Mouse (Mus musculus) bone marrow, adult 2 months (tissue): ENCODE results near the gene Nhlrc3. TPM values are rescaled to one million over a fixed set of nuclear protein-coding genes. Genes with fewer than 3 reads are reported as not detected.
A peak's percentile ranks its signal among the peaks of the same experiment; 100 is the strongest.

Experiments used
- H3K27ac ChIP-seq: fragments of 200-500 bp; 2 replicates; pipeline ENCODE4 v1.5.1; 2012; ENCODE audit warnings: low read depth, mild to moderate bottlenecking, control low read depth, inconsistent platforms, low read length; ENCODE audit not compliant: control insufficient read depth, poor library complexity, insufficient read depth
- H3K4me1 ChIP-seq: fragments of 200-500 bp; 2 replicates; pipeline ENCODE4 v1.6.1; 2011; ENCODE audit warnings: low read length; ENCODE audit not compliant: control insufficient read depth, insufficient read depth
- H3K4me3 ChIP-seq: fragments of 200-500 bp; replicated peaks from 2 replicates; pipeline ENCODE3; 2011; ENCODE audit warnings: mild to moderate bottlenecking, low read depth, low read length, control low read depth; ENCODE audit not compliant: control insufficient read depth
- CTCF ChIP-seq: fragments of 200-500 bp; IDR thresholded peaks from 2 replicates; pipeline ENCODE4 v1.5.1; 2011; ENCODE audit warnings: low read length, control low read depth; ENCODE audit not compliant: control insufficient read depth, insufficient read depth
- POLR2A ChIP-seq: fragments of 200-500 bp; IDR thresholded peaks from 2 replicates; pipeline ENCODE4 v1.6.1; 2011; ENCODE audit warnings: low read depth, mild to moderate bottlenecking, control low read depth, low read length, borderline replicate concordance; ENCODE audit not compliant: control insufficient read depth
- WGBS: fragments of 180-500 bp; shearing (Covaris S2); methylation state at CpG from one replicate; pipeline ENCODE4 v1.1.7; 2018; 5-methylcytosine and 5-hydroxymethylcytosine counted together
- polyA plus RNA-seq: library from polyadenylated mRNA; stranded (reverse); fragments of >200 nt; gene quantifications from 2 replicates; pipeline ENCODE4 v1.2.4, GENCODE M21; 2011; ENCODE audit warnings: low replicate concordance; ENCODE audit not compliant: missing spikeins, insufficient read depth, insufficient read length

Gene Nhlrc3
- 1.9 and 4.0 TPM in 2 replicates for polyA plus RNA-seq

GRCm38 (mm10) chr3:53463046-53463764, at the start of gene Nhlrc3, which contains the start of gene Proser1:
TSS of gene Nhlrc3 (minus strand) at chr3:53463332.
TSS of gene Proser1 (plus strand) at chr3:53463666.
- peak; percentile 65; the same call in 1 of the 2 replicates for TF ChIP-seq POLR2A
- TF ChIP-seq CTCF = peak; percentile 12; the same call in 1 of the 2 replicates
- Histone ChIP-seq H3K27ac (peak within 1 kb of the TSS; percentile 95), H3K4me1 (peaks cover 1% of the 10 kb centered on the region; the same call in 1 of the 2 replicates), H3K4me3 (peak within 1 kb of the TSS; percentile 89)
- WGBS = under 1% methylated on average over 51 of the region's 52 CpGs

- no peak overlapping the region for H3K4me3 ChIP-seq
- no peak for TF ChIP-seq POLR2A
- no peak for TF ChIP-seq CTCF
- no peaks in the 10 kb centered on the region; the same call in 1 of the 2 replicates for H3K4me1 ChIP-seq
- WGBS = 39% methylated on average over 6 of the region's 6 CpGs
- no peak overlapping the region for H3K27ac ChIP-seq
Measured at GRCm38 (mm10) chr3:53502428-53502827, 39.3 kb upstream of the Nhlrc3 start.

- H3K4me3 ChIP-seq = no peak overlapping the region
- 84% methylated on average over 6 of the region's 6 CpGs for WGBS
- H3K27ac ChIP-seq = no peak overlapping the region
- no peak for TF ChIP-seq CTCF
- no peaks in the 10 kb centered on the region; the same call in 1 of the 2 replicates for H3K4me1 ChIP-seq
Measured at GRCm38 (mm10) chr3:53498351-53498905, 35.3 kb upstream of the Nhlrc3 start.

GRCm38 (mm10) chr3:53488353-53488752, 25.2 kb upstream of the Nhlrc3 start, which contains the start of gene Stoml3:
TSS of gene Stoml3 (plus strand) at chr3:53488653.
- TF ChIP-seq POLR2A (no peak), CTCF (no peak)
- 74% methylated on average over 6 of the region's 6 CpGs for WGBS
- Histone ChIP-seq H3K27ac (no peak within 1 kb of the TSS), H3K4me3 (no peak within 1 kb of the TSS), H3K4me1 (peaks cover 1% of the 10 kb centered on the region)

GRCm38 (mm10) chr3:53486996-53487576, 24.0 kb upstream of the Nhlrc3 start:
- no peak for TF ChIP-seq CTCF
- Histone ChIP-seq H3K4me1 (peaks cover 1% of the 10 kb centered on the region), H3K27ac (no peak overlapping the region), H3K4me3 (no peak overlapping the region)
- WGBS = 43% methylated on average over 9 of the region's 9 CpGs

GRCm38 (mm10) chr3:53486561-53486960, 23.4 kb upstream of the Nhlrc3 start:
- Histone ChIP-seq H3K27ac (no peak overlapping the region), H3K4me3 (no peak overlapping the region), H3K4me1 (peaks cover 1% of the 10 kb centered on the region)
- TF ChIP-seq CTCF (no peak), POLR2A (no peak)
- 80% methylated on average over 10 of the region's 10 CpGs for WGBS

GRCm38 (mm10) chr3:53483414-53484059, 20.4 kb upstream of the Nhlrc3 start:
- WGBS = 40% methylated on average over 8 of the region's 8 CpGs
- Histone ChIP-seq H3K27ac (no peak overlapping the region), H3K4me1 (peaks cover 1% of the 10 kb centered on the region), H3K4me3 (no peak overlapping the region)
- TF ChIP-seq CTCF (no peak), POLR2A (no peak)
